Mouse (Mus musculus) CH12.LX (cell line): Measurements from ENCODE around the gene Ep300.

Source experiments
- CTCF ChIP-seq, 2 experiments: IDR thresholded peaks in 1 of 2; conservative IDR thresholded peaks in 1 of 2; 2 replicates each; pipeline ENCODE4 v1.5.1; 2011 to 2012; ENCODE audit warnings: low read depth in 2 of 2, low read length in 2 of 2, improper control_type of control experiment in 1 of 2, inconsistent platforms in 1 of 2, mild to moderate bottlenecking in 1 of 2, moderate library complexity in 1 of 2
- MAZ ChIP-seq: IDR thresholded peaks from 2 replicates; pipeline ENCODE4 v1.6.1; 2012; ENCODE audit warnings: low read depth, mild to moderate bottlenecking, inconsistent platforms, low read length, improper control_type of control experiment, moderate library complexity
- POLR2A ChIP-seq: IDR thresholded peaks from 2 replicates; pipeline ENCODE4 v1.6.1; 2011; ENCODE audit warnings: low read depth, mild to moderate bottlenecking, improper control_type of control experiment, low read length

- TF ChIP-seq POLR2A (no peak), MAZ (no peak), CTCF (conservative IDR thresholded peaks at IDR 0.05 in 1 of 2, IDR thresholded peaks at IDR 0.05 in 1 of 2; ENCODE audit: low read depth in 2 of 2, low read length in 2 of 2) (no peak)
Observed at GRCm38 (mm10) chr15:81587686-81588085, 2.5 kb downstream of the Ep300 start.
